Mouse (Mus musculus) C3H10T1/2 (cell line): ENCODE data around the gene Adck1. TPM values are rescaled to one million over a fixed set of nuclear protein-coding genes. Genes with fewer than 3 reads are reported as not detected.

Source experiments
- polyA plus RNA-seq, 2 experiments: library from polyadenylated mRNA; unstranded; fragments of >200 nt; fragmentation: generic; extraction: Trizol; gene quantifications; one replicate each; pipeline ENCODE4 v1.2.1; 2012; ENCODE audit warnings: missing spikeins in 2 of 2

The Adck1 gene
- polyA plus RNA-seq, result 1 to 10 TPM; 5.3 to 8.9 TPM

GRCm38 (mm10) chr12:88360441-88361119 is at the start of gene Adck1:
Gene Adck1 (plus strand): TSS chr12:88360554.

GRCm38 (mm10) chr12:88323926-88324325 is 36.4 kb upstream of the Adck1 start, which contains the start of gene Gm5039:
Gene Gm5039 (minus strand): TSS chr12:88324026.

Other genes starting within 250 kb of the Adck1 start
- gene Gm10436, start 178.4 kb upstream of the Adck1 start, polyA plus RNA-seq, result not detected
- gene Gm8332, start 110.5 kb upstream of the Adck1 start, polyA plus RNA-seq, result not detected
- under 1 TPM; 0.01 to 0.14 TPM for gene Gm5662, start 86.1 kb upstream of the Adck1 start, polyA plus RNA-seq
- under 1 TPM in 1 of 2 experiments, not detected in 1; 0.06 TPM for gene Gm5039, start 36.5 kb upstream of the Adck1 start, polyA plus RNA-seq